Mouse (Mus musculus): ENCODE measurements around the gene Erbin. TPM values are rescaled to one million over a fixed set of nuclear protein-coding genes. Genes with fewer than 3 reads are reported as not detected.

Erbin gene
- polyA plus RNA-seq, 1 experiment from 2014 or later: 10.3 TPM

Other genes starting within 250 kb of the Erbin start
- gene Srek1, start 145.9 kb downstream of the Erbin start, polyA plus RNA-seq (2015; fragmentation: Nextera tagmentation; extraction: Ambion mirVana): 49.6 and 53.2 TPM in 2 replicates
- gene Nln, start 189.1 kb upstream of the Erbin start, polyA plus RNA-seq (2015; fragmentation: Nextera tagmentation; extraction: Ambion mirVana): 18.6 and 19.4 TPM in 2 replicates
- 2.2 and 2.5 TPM in 2 replicates for gene Sgtb, start 189.2 kb upstream of the Erbin start, polyA plus RNA-seq (2015; fragmentation: Nextera tagmentation; extraction: Ambion mirVana)